Mouse (Mus musculus) kidney, postnatal 14 days (tissue): ENCODE measurements around the gene P2rx7.

Experiments used
- DNase-seq: peaks from one replicate; pipeline ENCODE4 v3.0.0; 2022; ENCODE audit warnings: mixed read lengths

P2rx7 gene

GRCm38 (mm10) chr5:122695516-122695915 lies 51.8 kb downstream of the P2rx7 start:
- DNase-seq = no peak

GRCm38 (mm10) chr5:122698041-122698700 lies 54.5 kb downstream of the P2rx7 start:
- no peak for DNase-seq

GRCm38 (mm10) chr5:122698701-122699060 lies 55.0 kb downstream of the P2rx7 start:
- no peak for DNase-seq

GRCm38 (mm10) chr5:122700109-122700836 lies 56.6 kb downstream of the P2rx7 start:
- DNase-seq = no peak

GRCm38 (mm10) chr5:122700837-122701212 lies 57.1 kb downstream of the P2rx7 start:
- DNase-seq = no peak

- DNase-seq = no peak
These were observed 58.4 kb downstream of the P2rx7 start for GRCm38 (mm10) chr5:122702156-122702555.

- no peak for DNase-seq
These were observed 59.9 kb downstream of the P2rx7 start for GRCm38 (mm10) chr5:122703574-122703973.

GRCm38 (mm10) chr5:122704571-122704970 lies 60.9 kb downstream of the P2rx7 start:
- DNase-seq = peak; percentile 33

- no peak for DNase-seq
These were observed 61.5 kb downstream of the P2rx7 start for GRCm38 (mm10) chr5:122705174-122705573.

GRCm38 (mm10) chr5:122706917-122707275 lies 63.2 kb downstream of the P2rx7 start:
- no peak for DNase-seq

- DNase-seq = peak; percentile 88
These were observed 63.8 kb downstream of the P2rx7 start, which contains the start of gene P2rx4 for GRCm38 (mm10) chr5:122707276-122708181. TSS of gene P2rx4 (plus strand) at chr5:122707544.

- no peak for DNase-seq
These were observed 65.1 kb downstream of the P2rx7 start for GRCm38 (mm10) chr5:122708819-122709218.

- DNase-seq = no peak
These were observed 72.0 kb downstream of the P2rx7 start for GRCm38 (mm10) chr5:122715723-122716122.

- DNase-seq = no peak
These were observed 73.1 kb downstream of the P2rx7 start for GRCm38 (mm10) chr5:122716793-122717192.

GRCm38 (mm10) chr5:122718400-122718799 lies 74.7 kb downstream of the P2rx7 start:
- no peak for DNase-seq

GRCm38 (mm10) chr5:122719168-122719567 lies 75.5 kb downstream of the P2rx7 start:
- no peak for DNase-seq

- no peak for DNase-seq
These were observed 81.7 kb downstream of the P2rx7 start for GRCm38 (mm10) chr5:122725453-122725852.

GRCm38 (mm10) chr5:122726068-122726467 lies 82.4 kb downstream of the P2rx7 start:
- DNase-seq = peak; percentile 80

- no peak for DNase-seq
These were observed 82.9 kb downstream of the P2rx7 start for GRCm38 (mm10) chr5:122726595-122726994.

- DNase-seq = no peak
These were observed 83.4 kb downstream of the P2rx7 start for GRCm38 (mm10) chr5:122727096-122727495.

GRCm38 (mm10) chr5:122730776-122731175 lies 87.1 kb downstream of the P2rx7 start:
- peak; percentile 16 for DNase-seq

GRCm38 (mm10) chr5:122731321-122731720 lies 87.6 kb downstream of the P2rx7 start:
- peak; percentile 66 for DNase-seq

- peak; percentile 43 for DNase-seq
These were observed 88.4 kb downstream of the P2rx7 start for GRCm38 (mm10) chr5:122731991-122732673.
